Mouse (Mus musculus) MEL (cell line): ENCODE measurements at regions not wholly inside any gene's neighbourhood (a gene's known extent, or its start where the extent isn't known, plus 50 kb on each side); places are given as distances from the start of the nearest gene placed in this dataset.

Source experiments
- DNase-seq: peaks from one replicate; pipeline ENCODE4 v3.0.0; 2011; ENCODE audit warnings: low read depth, low spot score
- H3K27ac ChIP-seq: 2 replicates; pipeline ENCODE4 v1.5.1; 2012; ENCODE audit warnings: low read depth, mild to moderate bottlenecking, control low read depth, low read length, moderate library complexity; ENCODE audit not compliant: control insufficient read depth
- H3K27me3 ChIP-seq, 2 experiments: fragments of 150-350 bp in 1 of 2; sonication (generic) in 1 of 2; 2 replicates each; pipeline ENCODE4 v1.6.1; 2012; ENCODE audit warnings: low read length in 2 of 2, mild to moderate bottlenecking in 2 of 2, improper control_type of control experiment in 1 of 2, moderate library complexity in 1 of 2; ENCODE audit not compliant: insufficient read depth in 2 of 2, control insufficient read depth in 1 of 2
- H3K36me3 ChIP-seq, 2 experiments: 2 replicates each; pipeline ENCODE4 v1.6.1; 2012 to 2014; ENCODE audit warnings: low read length in 2 of 2, improper control_type of control experiment in 1 of 2, inconsistent platforms in 1 of 2, mild to moderate bottlenecking in 1 of 2; ENCODE audit not compliant: insufficient read depth in 2 of 2, control insufficient read depth in 1 of 2
- H3K4me1 ChIP-seq, 2 experiments: fragments of 150-350 bp in 1 of 2; sonication (generic) in 1 of 2; 2 replicates each; pipeline ENCODE4 v1.6.1; 2012; ENCODE audit warnings: low read length in 2 of 2, improper control_type of control experiment in 1 of 2, mild to moderate bottlenecking in 1 of 2; ENCODE audit not compliant: insufficient read depth in 2 of 2, control insufficient read depth in 1 of 2
- H3K4me3 ChIP-seq, 2 experiments: fragments of 150-350 bp in 1 of 2; sonication (generic) in 1 of 2; 2 replicates each; pipeline ENCODE4 v1.5.1; 2012; ENCODE audit warnings: low read depth in 2 of 2, low read length in 2 of 2, mild to moderate bottlenecking in 2 of 2, moderate library complexity in 2 of 2, control low read depth in 1 of 2, improper control_type of control experiment in 1 of 2; ENCODE audit not compliant: control insufficient read depth in 1 of 2, insufficient read depth in 1 of 2
- H3K79me2 ChIP-seq: 2 replicates; pipeline ENCODE4 v1.6.1; 2012; ENCODE audit warnings: mild to moderate bottlenecking, low read length, moderate library complexity; ENCODE audit not compliant: control insufficient read depth, poor library complexity, insufficient read depth
- H3K9ac ChIP-seq: 2 replicates; pipeline ENCODE4 v1.6.1; 2012; ENCODE audit warnings: low read depth, mild to moderate bottlenecking, control low read depth, low read length, moderate library complexity; ENCODE audit not compliant: control insufficient read depth, poor library complexity, severe bottlenecking
- H3K9me3 ChIP-seq: fragments of 150-350 bp; sonication (generic); replicated peaks from 2 replicates; pipeline ENCODE4 v1.6.1; 2012; ENCODE audit warnings: mild to moderate bottlenecking, low read length, improper control_type of control experiment, moderate library complexity; ENCODE audit not compliant: insufficient read depth
- CHD1 ChIP-seq: IDR thresholded peaks from 2 replicates; pipeline ENCODE4 v1.6.1; 2012; ENCODE audit warnings: low read depth, mild to moderate bottlenecking, inconsistent platforms, low read length, improper control_type of control experiment
- CHD2 ChIP-seq: IDR thresholded peaks from 2 replicates; pipeline ENCODE4 v1.6.1; 2011; ENCODE audit warnings: low read length, improper control_type of control experiment
- CTCF ChIP-seq, 3 experiments: IDR thresholded peaks in 2 of 3; conservative IDR thresholded peaks in 1 of 3; 2 replicates each; pipeline ENCODE4 v1.5.1; 2011 to 2012; ENCODE audit warnings: low read length in 3 of 3, low read depth in 2 of 3, mild to moderate bottlenecking in 2 of 3, improper control_type of control experiment in 1 of 3, inconsistent platforms in 1 of 3, mixed read lengths in 1 of 3, moderate library complexity in 1 of 3; ENCODE audit not compliant: control insufficient read depth in 1 of 3, insufficient read depth in 1 of 3, poor library complexity in 1 of 3, severe bottlenecking in 1 of 3
- E2F4 ChIP-seq: IDR thresholded peaks from 2 replicates; pipeline ENCODE4 v1.6.1; 2011; ENCODE audit warnings: low read depth, low read length, improper control_type of control experiment, borderline replicate concordance
- EP300 ChIP-seq, 2 experiments: IDR thresholded peaks; 2 replicates each; pipeline ENCODE4 v1.6.1; 2011; ENCODE audit warnings: improper control_type of control experiment in 2 of 2, low read length in 2 of 2, low read depth in 1 of 2, mild to moderate bottlenecking in 1 of 2
- ETS1 ChIP-seq: IDR thresholded peaks from 2 replicates; pipeline ENCODE4 v1.6.1; 2012; ENCODE audit warnings: low read depth, mild to moderate bottlenecking, inconsistent platforms, low read length, improper control_type of control experiment, moderate library complexity
- GABPA ChIP-seq: IDR thresholded peaks from 2 replicates; pipeline ENCODE4 v1.6.1; 2012; ENCODE audit warnings: low read depth, mild to moderate bottlenecking, inconsistent platforms, low read length, improper control_type of control experiment, moderate library complexity
- GATA1 ChIP-seq: IDR thresholded peaks from 2 replicates; pipeline ENCODE4 v1.6.1; 2011; ENCODE audit warnings: low read depth, low read length, improper control_type of control experiment
- JUND ChIP-seq: IDR thresholded peaks from 2 replicates; pipeline ENCODE4 v1.6.1; 2011; ENCODE audit warnings: low read depth, mild to moderate bottlenecking, improper control_type of control experiment, low read length
- KAT2A ChIP-seq: conservative IDR thresholded peaks from 2 replicates; pipeline ENCODE4 v1.6.1; 2012; ENCODE audit warnings: low read depth, low read length, improper control_type of control experiment, inconsistent platforms
- MAFK ChIP-seq: IDR thresholded peaks from 2 replicates; pipeline ENCODE4 v1.6.1; 2011; ENCODE audit warnings: low read depth, mild to moderate bottlenecking, low read length, improper control_type of control experiment, borderline replicate concordance
- MAX ChIP-seq: IDR thresholded peaks from 2 replicates; pipeline ENCODE4 v1.6.1; 2011; ENCODE audit warnings: low read length, improper control_type of control experiment
- MAZ ChIP-seq: IDR thresholded peaks from 2 replicates; pipeline ENCODE4 v1.6.1; 2012; ENCODE audit warnings: low read depth, mild to moderate bottlenecking, inconsistent platforms, low read length, improper control_type of control experiment
- MEF2A ChIP-seq: IDR thresholded peaks from 2 replicates; pipeline ENCODE4 v1.6.1; 2014; ENCODE audit warnings: low read depth, mild to moderate bottlenecking, inconsistent platforms, low read length, improper control_type of control experiment; ENCODE audit not compliant: poor library complexity, insufficient replicate concordance, severe bottlenecking; ENCODE audit errors: extremely low read depth
- MXI1 ChIP-seq: IDR thresholded peaks from 2 replicates; pipeline ENCODE4 v1.6.1; 2011; ENCODE audit warnings: mild to moderate bottlenecking, low read depth, low read length, improper control_type of control experiment
- MYB ChIP-seq: IDR thresholded peaks from 2 replicates; pipeline ENCODE4 v1.6.1; 2011; ENCODE audit warnings: mild to moderate bottlenecking, low read depth, low read length, improper control_type of control experiment
- MYC ChIP-seq: IDR thresholded peaks from 2 replicates; pipeline ENCODE4 v1.6.1; 2011; ENCODE audit warnings: low read depth, mild to moderate bottlenecking, low read length, improper control_type of control experiment, moderate library complexity
- NELFE ChIP-seq: IDR thresholded peaks from 2 replicates; pipeline ENCODE4 v1.6.1; 2011; ENCODE audit warnings: low read depth, low read length, improper control_type of control experiment
- POLR2AphosphoS5 ChIP-seq: IDR thresholded peaks from 2 replicates; pipeline ENCODE4 v1.6.1; 2012; ENCODE audit warnings: low read depth, borderline replicate concordance, mild to moderate bottlenecking, inconsistent platforms, low read length, moderate library complexity, mixed read lengths
- TBP ChIP-seq: IDR thresholded peaks from 2 replicates; pipeline ENCODE4 v1.8.0; 2011; ENCODE audit warnings: low read depth, low read length, improper control_type of control experiment
- UBTF ChIP-seq: IDR thresholded peaks from 2 replicates; pipeline ENCODE4 v1.6.1; 2012; ENCODE audit warnings: low read depth, mild to moderate bottlenecking, inconsistent platforms, low read length, improper control_type of control experiment, moderate library complexity, borderline replicate concordance; ENCODE audit not compliant: insufficient read depth
- USF1 ChIP-seq: IDR thresholded peaks from 2 replicates; pipeline ENCODE4 v1.6.1; 2014; ENCODE audit warnings: low read depth, mild to moderate bottlenecking, inconsistent platforms, low read length, improper control_type of control experiment, moderate library complexity
- USF2 ChIP-seq, 2 experiments: IDR thresholded peaks; 2 replicates each; pipeline ENCODE4 v1.6.1; 2011 to 2012; ENCODE audit warnings: improper control_type of control experiment in 2 of 2, low read length in 2 of 2, borderline replicate concordance in 1 of 2, inconsistent platforms in 1 of 2, low read depth in 1 of 2, mild to moderate bottlenecking in 1 of 2; ENCODE audit not compliant: insufficient read depth in 1 of 2
- ZC3H11A ChIP-seq: IDR thresholded peaks from 2 replicates; pipeline ENCODE4 v1.6.1; 2012; ENCODE audit warnings: low read depth, mild to moderate bottlenecking, inconsistent platforms, low read length, improper control_type of control experiment
- ZKSCAN1 ChIP-seq: IDR thresholded peaks from 2 replicates; pipeline ENCODE4 v1.6.1; 2012; ENCODE audit warnings: low read depth, mild to moderate bottlenecking, inconsistent platforms, low read length, improper control_type of control experiment, moderate library complexity

- Histone ChIP-seq H3K4me1 (no peaks in the 10 kb centered on the region; a peak in 1 of 4 replicates), H3K36me3 (no peaks in the 10 kb centered on the region), H3K79me2 (no peaks in the 10 kb centered on the region), H3K4me3 (no peak overlapping the region), H3K9me3 (no peaks in the 10 kb centered on the region), H3K27ac (no peak overlapping the region), H3K27me3 (peaks cover 0 to 12% of the 10 kb centered on the region in 2 experiments; a peak in 3 of 4 replicates), H3K9ac (no peak overlapping the region)
- TF ChIP-seq USF1: no peak
- TF ChIP-seq ETS1: no peak
- TF ChIP-seq CHD1: no peak
- TF ChIP-seq MYC: no peak
- no peak for TF ChIP-seq MEF2A
- no peak for TF ChIP-seq GABPA
- TF ChIP-seq POLR2AphosphoS5: no peak
- no peak for TF ChIP-seq GATA1
- TF ChIP-seq MAFK: no peak
- no peak for TF ChIP-seq JUND
- no peak for TF ChIP-seq CTCF (IDR thresholded peaks at IDR 0.05 in 2 of 3, conservative IDR thresholded peaks at IDR 0.05 in 1 of 3; ENCODE audit: control insufficient read depth in 1 of 3, insufficient read depth in 1 of 3, low read depth in 2 of 3, low read length in 3 of 3, poor library complexity in 1 of 3, severe bottlenecking in 1 of 3)
- TF ChIP-seq MYB: no peak
- TF ChIP-seq ZC3H11A: no peak
- TF ChIP-seq CHD2: no peak
- TF ChIP-seq EP300 (IDR thresholded peaks at IDR 0.05; ENCODE audit: low read depth in 1 of 2, low read length in 2 of 2): no peak
- TF ChIP-seq USF2 (IDR thresholded peaks at IDR 0.05; ENCODE audit: borderline replicate concordance in 1 of 2, insufficient read depth in 1 of 2, low read depth in 1 of 2, low read length in 2 of 2): no peak
- TF ChIP-seq NELFE: no peak
- TF ChIP-seq UBTF: no peak
- no peak for DNase-seq
Measured at GRCm38 (mm10) chr2:180832711-180833110, 56.0 kb upstream of the Bhlhe23 start.

GRCm38 (mm10) chr2:180830607-180831006 is 53.9 kb upstream of the Bhlhe23 start:
- no peak for DNase-seq
- no peaks in the 10 kb centered on the region for H3K79me2 ChIP-seq
- H3K4me1 ChIP-seq: no peaks in the 10 kb centered on the region
- H3K4me3 ChIP-seq: no peak overlapping the region
- no peak overlapping the region for H3K9ac ChIP-seq
- no peaks in the 10 kb centered on the region for H3K36me3 ChIP-seq
- H3K9me3 ChIP-seq: no peaks in the 10 kb centered on the region
- no peak for TF ChIP-seq CHD2
- TF ChIP-seq CTCF (IDR thresholded peaks at IDR 0.05 in 2 of 3, conservative IDR thresholded peaks at IDR 0.05 in 1 of 3; ENCODE audit: control insufficient read depth in 1 of 3, insufficient read depth in 1 of 3, low read depth in 2 of 3, low read length in 3 of 3, poor library complexity in 1 of 3, severe bottlenecking in 1 of 3): no peak
- no peak for TF ChIP-seq MAFK
- TF ChIP-seq USF1: no peak
- no peak for TF ChIP-seq ZKSCAN1
- TF ChIP-seq GABPA: no peak
- TF ChIP-seq MAZ: no peak
- no peak for TF ChIP-seq KAT2A
- TF ChIP-seq TBP: no peak
- TF ChIP-seq GATA1: no peak
- no peak for TF ChIP-seq CHD1
- no peak for TF ChIP-seq UBTF
- no peak for TF ChIP-seq MEF2A
- no peak for TF ChIP-seq ETS1
- no peak for TF ChIP-seq MAX
- TF ChIP-seq MXI1: no peak
- no peak for TF ChIP-seq E2F4
- no peak for TF ChIP-seq MYC
- TF ChIP-seq, all 39 proteins: peak for 0
- Histone ChIP-seq H3K27me3 (peaks cover 0 to 12% of the 10 kb centered on the region in 2 experiments; a peak in 3 of 4 replicates), H3K27ac (no peak overlapping the region)
